Mouse (Mus musculus): ENCODE data around the gene Prr7.

DNA sequence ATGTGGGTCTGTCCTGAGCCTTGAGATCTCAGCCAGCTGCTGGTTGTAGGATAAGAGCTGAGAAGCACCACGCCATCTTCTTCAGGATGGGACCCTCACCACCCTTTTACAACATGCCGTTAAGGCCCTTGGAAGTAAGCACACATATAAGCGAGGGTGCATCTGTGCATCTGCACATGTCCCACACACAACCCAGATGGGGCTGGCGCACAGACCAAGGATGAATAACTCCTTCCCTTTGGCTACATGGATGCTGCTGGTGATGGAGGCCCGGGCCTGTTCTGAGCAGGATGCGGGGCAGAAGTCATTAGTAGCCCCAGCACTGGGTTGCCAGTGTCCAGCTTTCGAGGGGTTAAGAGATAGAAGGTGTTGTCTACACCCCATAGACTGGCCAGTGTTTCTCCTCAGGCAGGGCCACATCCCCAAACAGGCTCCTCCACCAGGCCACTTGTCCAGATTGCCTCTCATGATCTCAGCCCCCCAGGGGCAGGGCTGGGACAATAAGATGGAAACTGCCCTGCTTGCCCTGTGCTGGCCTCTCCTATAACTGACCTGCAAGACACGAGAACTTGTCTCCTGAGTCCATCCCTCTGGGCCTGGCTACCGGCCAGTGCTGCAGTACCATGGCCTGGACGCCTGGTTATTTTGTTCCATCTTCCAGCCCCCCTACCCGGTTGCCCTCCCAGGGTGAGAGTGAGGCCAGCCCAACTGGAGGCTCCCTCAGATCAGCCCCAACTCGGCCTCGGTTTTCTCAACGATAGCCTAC is 22.1 kb downstream of the Prr7 start:
- TF ChIP-seq CTCF (IDR thresholded peaks at IDR 0.05; ENCODE audit: borderline replicate concordance, extremely low read depth, insufficient read depth, insufficient read length), result peak; percentile 13; the same call in 1 of the 2 replicates
- TF ChIP-seq POLR2A (IDR thresholded peaks at IDR 0.05; ENCODE audit: borderline replicate concordance, extremely low read depth, insufficient read depth, insufficient read length, poor library complexity, severe bottlenecking), result no peak

Data from brain, embryonic 14.5 days (tissue).